Mouse (Mus musculus) heart, embryonic 14.5 days (tissue): ENCODE measurements around the gene Zcchc2. TPM values are rescaled to one million over a fixed set of nuclear protein-coding genes. Genes with fewer than 3 reads are reported as not detected.

ENCODE experiments used
- ATAC-seq: fragments of 200-750 bp; cut with Nextera tagmentation; 2 replicates; pipeline ENCODE4 v1.8.0; 2017; ENCODE audit warnings: low read depth, moderate TSS enrichment; ENCODE audit not compliant: insufficient number of reproducible peaks, insufficient read depth, low FRiP score
- H3K27ac ChIP-seq, 2 experiments: fragments of 200-500 bp in 1 of 2; fragments of 300-500 bp in 1 of 2; sonication (generic) in 1 of 2; replicated peaks in 1 of 2; 2 replicates each; pipeline ENCODE4 v1.5.1; 2012 to 2014; ENCODE audit warnings: low read depth in 2 of 2, low read length in 2 of 2, control low read depth in 1 of 2, mild to moderate bottlenecking in 1 of 2, mixed read lengths in 1 of 2; ENCODE audit not compliant: control insufficient read depth in 1 of 2, insufficient read depth in 1 of 2
- H3K27me3 ChIP-seq: fragments of 300-500 bp; sonication (generic); 2 replicates; pipeline ENCODE4 v1.6.1; 2014; ENCODE audit warnings: mild to moderate bottlenecking, low read length, control low read depth; ENCODE audit not compliant: control insufficient read depth, insufficient read depth
- H3K36me3 ChIP-seq: fragments of 300-500 bp; sonication (generic); 2 replicates; pipeline ENCODE4 v1.6.1; 2014; ENCODE audit warnings: mild to moderate bottlenecking, control low read depth, low read length, mixed read lengths; ENCODE audit not compliant: control insufficient read depth, insufficient read depth
- H3K4me1 ChIP-seq, 2 experiments: fragments of 200-500 bp in 1 of 2; fragments of 300-500 bp in 1 of 2; sonication (generic) in 1 of 2; 2 replicates each; pipeline ENCODE4 v1.6.1; 2012 to 2014; ENCODE audit warnings: low read length in 2 of 2, control low read depth in 1 of 2, mixed read lengths in 1 of 2; ENCODE audit not compliant: control insufficient read depth in 2 of 2, insufficient read depth in 2 of 2
- H3K4me2 ChIP-seq: fragments of 300-500 bp; sonication (generic); 2 replicates; pipeline ENCODE4 v1.6.1; 2014; ENCODE audit warnings: mild to moderate bottlenecking, low read length
- H3K4me3 ChIP-seq, 2 experiments: fragments of 200-500 bp in 1 of 2; fragments of 300-500 bp in 1 of 2; sonication (generic) in 1 of 2; 2 replicates each; pipeline ENCODE4 v1.5.1; 2012 to 2014; ENCODE audit warnings: low read length in 2 of 2, mild to moderate bottlenecking in 2 of 2, control low read depth in 1 of 2, low read depth in 1 of 2, moderate library complexity in 1 of 2; ENCODE audit not compliant: control insufficient read depth in 1 of 2, insufficient read depth in 1 of 2
- H3K9ac ChIP-seq: fragments of 300-500 bp; sonication (generic); 2 replicates; pipeline ENCODE4 v1.6.1; 2014; ENCODE audit warnings: mild to moderate bottlenecking, low read length
- H3K9me3 ChIP-seq: fragments of 300-500 bp; sonication (generic); 2 replicates; pipeline ENCODE4 v1.6.1; 2016; ENCODE audit warnings: low read length, control low read depth; ENCODE audit not compliant: control insufficient read depth
- WGBS: fragments of 180-500 bp; shearing (Covaris S2); extraction: QIAGEN DNeasy Blood & Tissue Kit; methylation state at CpG from one replicate; pipeline ENCODE4 v1.1.7; 2014; 5-methylcytosine and 5-hydroxymethylcytosine counted together
- polyA plus RNA-seq: library from polyadenylated mRNA; unstranded; fragments of >200 nt; fragmentation: Nextera tagmentation; extraction: Ambion mirVana; gene quantifications from 2 replicates; pipeline ENCODE4 v1.2.1, GENCODE M21; 2014

Zcchc2 gene
- 2.3 and 2.6 TPM in 2 replicates for polyA plus RNA-seq

DNA sequence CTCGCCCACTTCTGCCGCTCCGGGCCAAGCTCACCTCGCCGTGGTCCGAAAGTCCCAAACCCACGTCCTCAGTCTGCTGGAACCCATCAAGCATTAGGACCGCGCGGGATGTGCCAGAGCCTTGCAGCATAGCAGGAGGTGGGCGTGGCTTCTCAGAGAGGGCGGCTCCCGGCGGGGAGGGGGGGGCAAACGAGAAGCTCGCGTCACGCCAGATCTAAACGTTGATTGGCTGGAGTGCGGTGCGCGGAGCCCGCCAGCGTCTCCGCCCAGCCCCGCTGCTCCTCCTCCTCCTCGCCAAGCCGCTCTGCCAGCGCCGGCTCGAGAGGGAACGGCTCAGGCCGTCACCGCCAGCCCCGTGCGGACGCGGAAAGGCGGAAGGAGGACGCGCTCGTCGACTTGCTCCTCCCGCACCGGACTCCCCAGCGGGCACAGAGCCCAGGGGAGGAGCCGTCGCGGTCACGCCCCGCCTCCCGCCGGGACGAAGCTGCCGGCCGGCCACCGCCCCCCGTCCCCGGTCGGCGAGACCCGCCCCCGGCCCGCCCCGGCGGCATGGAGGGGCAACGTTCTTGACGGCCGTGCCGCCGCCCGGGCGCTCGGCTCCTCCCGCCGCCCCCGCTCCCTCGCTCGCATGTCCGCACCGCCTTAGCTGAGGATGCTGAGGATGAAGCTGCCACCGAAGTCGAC, at the start of gene Zcchc2:
Gene Zcchc2, plus strand, starts transcription at position 269 of the 684 bp plus-strand sequence.
- whole genome bisulfite sequencing: under 1% methylated on average over 66 of the region's 83 CpGs
- Histone ChIP-seq H3K9ac (peak within 1 kb of the TSS; percentile 93), H3K4me2 (peak within 1 kb of the TSS; percentile 95), H3K36me3 (no peaks in the 10 kb centered on the region), H3K27ac (peak within 1 kb of the TSS; percentile 96 to 97), H3K27me3 (no peaks in the 10 kb centered on the region), H3K9me3 (no peaks in the 10 kb centered on the region), H3K4me1 (peaks cover 7 to 32% of the 10 kb centered on the region in 2 experiments), H3K4me3 (peak within 1 kb of the TSS; percentile 83 to 88)
- ATAC-seq: peak; percentile 95

- Histone ChIP-seq H3K4me3 (no peak overlapping the region), H3K27ac (peak overlapping the region in 1 of 2 experiments; percentile 25; a peak in 1 of 4 replicates), H3K4me2 (no peak overlapping the region), H3K36me3 (no peaks in the 10 kb centered on the region), H3K4me1 (peaks cover 14 to 29% of the 10 kb centered on the region in 2 experiments), H3K9ac (no peak overlapping the region), H3K9me3 (no peaks in the 10 kb centered on the region), H3K27me3 (no peaks in the 10 kb centered on the region)
- 76% methylated on average over 10 of the region's 10 CpGs for WGBS
- no peak for ATAC-seq
Observed at GRCm38 (mm10) chr1:105944927-105945580, 45.2 kb upstream of the Zcchc2 start.

DNA sequence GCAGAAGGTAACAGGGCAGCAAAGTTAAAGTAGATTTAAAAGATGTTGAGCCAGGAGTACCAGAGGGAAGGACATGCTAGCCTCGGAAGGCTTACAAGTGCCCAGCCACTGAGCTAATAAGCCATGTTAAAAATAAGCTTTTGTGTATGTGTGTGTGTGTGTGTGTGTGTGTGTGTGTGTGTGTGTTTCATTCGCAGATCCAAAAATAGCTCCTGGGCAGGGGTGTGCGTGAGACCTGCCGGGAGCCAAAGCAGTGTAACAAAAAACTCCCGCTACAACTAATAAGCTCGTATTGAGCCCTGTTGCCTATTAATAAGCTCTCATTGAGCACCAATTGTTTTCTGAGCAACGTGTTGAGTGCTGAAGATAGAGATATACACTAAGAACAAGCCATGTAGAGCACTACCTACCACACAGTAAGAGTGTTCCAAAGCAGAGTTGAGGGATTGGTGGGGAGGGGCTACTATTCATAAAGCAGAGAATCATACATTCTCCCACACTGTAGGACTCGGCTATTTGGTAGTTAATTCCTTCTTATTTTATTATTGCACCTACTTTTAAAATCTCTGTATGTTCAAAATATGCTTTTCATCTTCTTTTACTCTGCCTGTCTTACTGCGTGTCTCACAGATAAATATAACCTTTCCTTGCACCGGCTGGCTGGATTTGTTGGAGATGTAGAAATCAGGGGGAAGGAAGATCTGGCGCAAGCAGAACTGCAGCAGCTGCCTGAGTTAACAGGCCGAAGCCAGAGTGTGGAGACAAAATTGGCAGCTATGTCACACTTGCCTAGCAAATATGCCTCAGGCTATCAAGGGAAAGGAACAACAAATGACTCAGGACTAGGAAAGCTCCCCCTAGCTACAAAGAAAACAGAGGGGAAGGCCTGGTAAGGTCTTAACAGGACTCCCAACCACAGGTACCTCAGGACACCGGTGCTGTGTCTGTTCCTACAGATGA, 43.3 kb upstream of the Zcchc2 start:
- Histone ChIP-seq H3K4me2 (peak overlapping the region; percentile 55), H3K4me3 (no peak overlapping the region), H3K36me3 (no peaks in the 10 kb centered on the region), H3K27me3 (no peaks in the 10 kb centered on the region), H3K9me3 (no peaks in the 10 kb centered on the region), H3K9ac (peak overlapping the region; percentile 63), H3K4me1 (peaks cover 14 to 29% of the 10 kb centered on the region in 2 experiments), H3K27ac (peak overlapping the region; percentile 83 to 85)
- peak; percentile 70 for ATAC-seq
- WGBS: 23% methylated on average over 13 of the region's 13 CpGs

GRCm38 (mm10) chr1:105948352-105948751, 41.9 kb upstream of the Zcchc2 start:
- Histone ChIP-seq H3K27me3 (no peaks in the 10 kb centered on the region), H3K4me1 (peaks cover 14 to 29% of the 10 kb centered on the region in 2 experiments), H3K9me3 (no peaks in the 10 kb centered on the region), H3K36me3 (no peaks in the 10 kb centered on the region), H3K27ac (no peak overlapping the region), H3K9ac (no peak overlapping the region), H3K4me3 (no peak overlapping the region), H3K4me2 (no peak overlapping the region)
- ATAC-seq: no peak
- 85% methylated on average over 6 of the region's 6 CpGs for WGBS

DNA sequence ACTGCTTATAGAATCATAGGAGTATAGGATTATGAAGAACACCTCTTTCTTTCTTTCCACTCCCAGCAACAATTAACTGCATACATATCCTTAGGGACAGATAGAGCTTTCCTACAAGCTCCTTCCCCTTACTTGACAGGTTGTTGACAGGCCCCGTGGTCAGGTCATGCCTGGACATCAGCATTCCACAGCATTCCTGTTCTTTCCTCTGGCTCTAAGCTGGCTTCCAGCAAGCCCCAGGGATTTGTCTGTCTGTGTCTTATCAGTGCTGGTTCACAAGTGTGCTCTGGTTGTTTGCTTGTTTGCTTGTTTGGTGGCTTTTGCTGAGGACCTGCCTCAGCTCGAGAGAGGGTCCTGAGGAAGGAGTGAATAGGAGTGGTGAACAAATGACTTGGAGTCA, 36.6 kb upstream of the Zcchc2 start:
- H3K27ac ChIP-seq: no peak overlapping the region
- peaks cover 9% of the 10 kb centered on the region; the same call in 1 of the 2 replicates for H3K9me3 ChIP-seq

GRCm38 (mm10) chr1:105954047-105954446, 36.2 kb upstream of the Zcchc2 start:
- H3K4me2 ChIP-seq: no peak overlapping the region
- H3K4me1 ChIP-seq: peaks cover 3 to 4% of the 10 kb centered on the region in 2 experiments; a peak in 2 of 4 replicates
- H3K9me3 ChIP-seq: peaks cover 9% of the 10 kb centered on the region; the same call in 1 of the 2 replicates
- no peak overlapping the region for H3K4me3 ChIP-seq
- no peak overlapping the region for H3K9ac ChIP-seq
- no peaks in the 10 kb centered on the region for H3K27me3 ChIP-seq
- no peaks in the 10 kb centered on the region for H3K36me3 ChIP-seq
- ATAC-seq: no peak
- H3K27ac ChIP-seq: no peak overlapping the region

More for the DNA sequence above, 36.6 kb upstream of the Zcchc2 start:
- Histone ChIP-seq H3K4me2 (no peak overlapping the region), H3K4me3 (no peak overlapping the region), H3K36me3 (no peaks in the 10 kb centered on the region), H3K27me3 (no peaks in the 10 kb centered on the region), H3K9ac (no peak overlapping the region), H3K4me1 (peaks cover 3 to 4% of the 10 kb centered on the region in 2 experiments; a peak in 2 of 4 replicates)
- 10% methylated on average over 2 of the region's 2 CpGs for WGBS
- no peak for ATAC-seq

GRCm38 (mm10) chr1:105956057-105956456, 34.1 kb upstream of the Zcchc2 start:
- no peak overlapping the region for H3K27ac ChIP-seq
- H3K4me3 ChIP-seq: no peak overlapping the region
- H3K9me3 ChIP-seq: peaks cover 9% of the 10 kb centered on the region; the same call in 1 of the 2 replicates
- WGBS: 79% methylated on average over 5 of the region's 5 CpGs
- H3K9ac ChIP-seq: no peak overlapping the region
- no peak overlapping the region for H3K4me2 ChIP-seq
- H3K4me1 ChIP-seq: peaks cover 3 to 4% of the 10 kb centered on the region in 2 experiments; a peak in 2 of 4 replicates
- no peaks in the 10 kb centered on the region for H3K27me3 ChIP-seq
- ATAC-seq: no peak
- H3K36me3 ChIP-seq: no peaks in the 10 kb centered on the region
